Mouse (Mus musculus) G1E (cell line): Measurements from ENCODE around the gene Sprr3.

ENCODE experiments used
- CTCF ChIP-seq: IDR thresholded peaks from 2 replicates; pipeline ENCODE4 v1.5.1; 2012; ENCODE audit warnings: low read depth, low read length, inconsistent platforms, mixed read lengths
- GATA1 ChIP-seq: IDR thresholded peaks from 2 replicates; pipeline ENCODE4 v1.6.1; 2012; ENCODE audit warnings: borderline replicate concordance, low read length, inconsistent platforms, mixed read lengths
- POLR2AphosphoS5 ChIP-seq: IDR thresholded peaks from 2 replicates; pipeline ENCODE4 v1.6.1; 2012; ENCODE audit warnings: low read depth, low read length, inconsistent platforms; ENCODE audit not compliant: insufficient replicate concordance
- TAL1 ChIP-seq: conservative IDR thresholded peaks from 2 replicates; pipeline ENCODE4 v1.6.1; 2012; ENCODE audit warnings: low read depth, low read length, inconsistent platforms, mixed read lengths

DNA sequence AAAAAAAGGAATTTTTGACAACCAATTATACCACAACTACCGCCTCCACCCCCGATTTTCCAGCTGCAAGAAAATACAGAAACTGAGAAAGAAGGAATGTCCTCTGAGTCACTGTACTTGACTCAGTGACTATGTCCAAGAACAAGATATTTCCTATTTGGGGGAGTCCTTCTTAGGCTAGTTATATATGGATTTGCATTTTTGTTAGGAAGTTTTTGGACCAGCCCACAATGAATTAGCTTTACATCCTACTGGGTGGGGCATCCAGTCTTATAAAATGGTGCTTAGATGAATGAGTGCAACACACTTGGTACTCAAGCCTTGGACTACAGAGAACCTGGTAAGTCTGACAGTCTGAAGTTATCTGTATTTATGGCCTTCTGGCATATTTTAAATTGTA lies 26.2 kb downstream of the Sprr3 start, which contains the start of gene Sprr2k:
- TF ChIP-seq CTCF: no peak
- TF ChIP-seq GATA1: no peak
- TF ChIP-seq POLR2AphosphoS5: no peak
- no peak for TF ChIP-seq TAL1
